Mouse (Mus musculus) liver, embryonic 11.5 days (tissue): Measurements from ENCODE around the gene Wdr75. TPM values are rescaled to one million over a fixed set of nuclear protein-coding genes. Genes with fewer than 3 reads are reported as not detected.

ENCODE experiments used
- polyA plus RNA-seq: library from polyadenylated mRNA; unstranded; fragments of >200 nt; fragmentation: Nextera tagmentation; extraction: Ambion mirVana; gene quantifications from 2 replicates; pipeline ENCODE4 v1.2.1, GENCODE M21; 2014

Wdr75 gene
- polyA plus RNA-seq, 1 experiment from 2014 or later: 114 TPM

Other genes with a start within 250 kb of the Wdr75 start
- gene Gm5269, start 95.1 kb downstream of the Wdr75 start, polyA plus RNA-seq: not detected in 2 replicates
- 83.4 and 99.7 TPM in 2 replicates for gene Slc40a1, start 131.4 kb downstream of the Wdr75 start, polyA plus RNA-seq